Mouse (Mus musculus): Measurements from ENCODE around the gene Pou3f4.
"Not testable (repeated sequence)": the region's sequence is repeated elsewhere in the genome, so short reads cannot be mapped to it uniquely, and the experiment has no call there.

Pou3f4 gene

GRCm38 (mm10) chrX:110814151-110814571 is at the start of gene Pou3f4:
Gene Pou3f4, plus strand, starts transcription at chrX:110814280.
- no peak for DNase-seq (ENCODE audit: low read depth, low spot score)

- no peak for DNase-seq (ENCODE audit: low read depth, low spot score)
Observed at GRCm38 (mm10) chrX:110765939-110766338, 48.1 kb upstream of the Pou3f4 start.

DNA sequence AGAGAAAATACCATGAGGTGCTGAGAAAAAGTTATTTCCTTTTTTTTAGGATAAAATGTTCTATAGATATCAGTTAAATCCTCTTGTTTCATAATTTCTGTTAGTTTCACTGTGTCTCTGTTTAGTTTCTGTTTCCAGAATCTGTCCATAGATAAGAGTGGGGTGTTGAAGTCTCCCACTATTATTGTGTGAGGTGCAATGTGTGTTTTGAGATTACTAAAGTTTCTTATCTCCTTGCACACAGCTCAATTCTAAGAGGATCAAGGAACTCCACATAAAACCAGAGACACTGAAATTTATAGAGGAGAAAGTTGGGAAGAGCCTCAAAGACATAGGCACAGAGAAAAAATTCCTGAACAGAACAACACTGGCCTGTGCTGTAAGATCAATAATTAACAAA is 39.3 kb upstream of the Pou3f4 start:
- DNase-seq (ENCODE audit: low read depth, low spot score), result not testable (repeated sequence)

DNA sequence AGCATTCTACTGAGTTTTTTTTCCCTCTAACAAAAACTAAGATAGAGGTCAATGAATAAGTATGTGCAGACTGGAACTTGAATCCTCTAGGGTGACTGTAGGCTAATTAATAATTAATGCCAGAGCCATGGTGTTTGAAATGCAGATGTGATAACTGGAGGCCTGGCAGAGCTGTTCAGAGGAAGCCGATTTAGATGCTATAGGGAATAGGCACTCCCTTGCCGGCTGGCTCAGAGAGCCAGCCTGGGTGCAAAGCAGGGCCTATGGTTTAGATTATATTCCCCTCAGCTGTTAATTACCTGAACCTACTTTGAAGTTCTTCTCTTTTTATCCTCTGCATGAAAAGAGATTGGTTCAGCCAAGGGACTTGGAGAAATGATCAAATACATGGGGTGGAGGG is 11.6 kb upstream of the Pou3f4 start:
- DNase-seq (ENCODE audit: low read depth, low spot score), result no peak

DNA sequence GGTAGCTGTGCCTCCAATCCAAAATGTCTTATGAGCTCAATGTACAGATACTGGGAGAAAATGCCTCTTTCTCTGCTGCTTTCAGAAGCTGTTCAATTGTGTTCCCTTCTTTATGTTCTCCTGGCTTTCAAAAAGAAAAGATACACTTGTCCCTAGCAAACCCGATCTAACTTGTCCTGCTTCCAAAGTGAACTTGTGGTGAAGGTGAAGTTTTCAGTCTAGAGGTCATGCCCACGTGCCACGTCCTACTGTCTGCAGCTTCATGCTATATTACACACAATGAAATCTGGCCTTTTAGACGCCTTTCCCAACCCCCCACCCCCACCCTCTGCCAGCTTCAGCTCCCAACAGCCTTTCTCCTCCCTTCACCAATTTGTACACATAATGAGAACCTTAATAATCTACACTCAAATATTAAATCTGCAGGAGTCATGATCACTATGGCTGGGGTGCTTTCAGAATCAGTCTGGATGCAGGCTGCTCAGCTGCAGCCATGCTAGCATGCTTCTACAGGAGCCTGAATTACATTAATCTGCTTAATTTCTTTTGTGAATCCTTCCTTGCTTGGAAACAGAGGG is 4.0 kb upstream of the Pou3f4 start:
- DNase-seq (ENCODE audit: low read depth, low spot score), result no peak

GRCm38 (mm10) chrX:110810753-110811506 is 3.1 kb upstream of the Pou3f4 start:
- no peak for DNase-seq (ENCODE audit: low read depth, low spot score)

DNA sequence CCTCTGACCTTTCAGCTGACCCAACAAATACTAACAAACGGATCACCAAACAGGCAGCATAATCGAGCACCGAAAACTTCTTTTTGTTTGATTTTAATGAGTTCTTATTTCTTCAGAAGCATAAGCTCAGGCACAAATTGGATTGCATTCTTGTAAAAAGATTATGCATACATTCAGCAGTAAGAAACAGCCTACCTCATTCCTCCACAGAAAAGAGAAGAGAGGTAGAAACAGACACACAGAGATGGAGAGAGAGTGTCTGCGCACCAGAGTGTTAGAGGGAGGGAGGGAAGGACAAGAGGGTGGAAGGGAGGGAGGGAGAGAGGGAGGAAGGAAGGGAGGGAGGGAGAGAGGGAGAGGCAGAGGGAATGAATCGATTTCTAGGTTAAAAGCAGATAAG is 2.0 kb upstream of the Pou3f4 start:
- DNase-seq (ENCODE audit: low read depth, low spot score), result no peak

DNA sequence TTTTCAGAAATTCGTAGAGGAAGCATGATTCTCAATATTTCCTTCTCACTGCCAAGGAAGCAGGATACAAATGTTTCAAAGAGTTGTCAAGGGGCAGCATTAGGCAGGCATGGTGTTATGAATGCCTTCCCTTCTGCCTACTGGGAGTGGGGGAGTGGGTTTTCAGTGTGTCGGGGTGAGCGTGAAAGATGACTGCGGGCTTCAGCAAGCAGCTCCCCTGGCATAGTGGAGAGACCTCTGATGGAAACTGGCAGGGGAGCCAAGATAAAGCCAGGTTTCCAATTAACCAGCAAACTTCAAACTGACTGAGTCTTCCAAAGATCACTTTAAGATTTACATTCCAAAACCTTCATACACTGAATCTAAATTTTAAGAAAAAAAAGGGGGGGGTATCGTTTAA is 679 bp upstream of the Pou3f4 start:
- no peak for DNase-seq (ENCODE audit: low read depth, low spot score)

GRCm38 (mm10) chrX:110814592-110815548 is 790 bp downstream of the Pou3f4 start:
- no peak for DNase-seq (ENCODE audit: low read depth, low spot score)

- DNase-seq (ENCODE audit: low read depth, low spot score), result no peak
Observed at GRCm38 (mm10) chrX:110815549-110815930, 1.5 kb downstream of the Pou3f4 start.

DNA sequence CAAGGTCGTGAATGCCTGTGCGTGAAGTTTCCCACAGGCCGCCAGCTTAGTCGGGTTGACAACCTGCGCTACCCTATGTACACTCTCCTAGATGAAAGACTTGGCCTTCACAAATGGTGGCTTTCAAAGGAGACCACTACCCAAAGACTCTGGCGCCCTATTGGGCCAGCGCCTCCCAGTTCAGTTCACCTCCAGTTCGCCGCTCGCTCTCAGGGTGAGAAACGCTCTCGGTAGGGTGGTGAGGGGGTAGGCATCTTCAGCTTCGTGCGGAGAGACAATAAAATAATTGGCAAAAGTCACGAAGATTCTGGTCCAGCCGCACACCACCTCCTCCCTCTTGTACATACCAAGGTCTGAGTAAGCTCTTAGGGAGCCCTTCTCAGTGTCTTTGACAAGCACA is 2.5 kb downstream of the Pou3f4 start:
- DNase-seq (ENCODE audit: low read depth, low spot score), result no peak

GRCm38 (mm10) chrX:110817211-110817610 is 3.1 kb downstream of the Pou3f4 start:
- DNase-seq (ENCODE audit: low read depth, low spot score), result no peak

- no peak for DNase-seq (ENCODE audit: low read depth, low spot score)
Observed at GRCm38 (mm10) chrX:110837450-110837849, 23.4 kb downstream of the Pou3f4 start.

DNA sequence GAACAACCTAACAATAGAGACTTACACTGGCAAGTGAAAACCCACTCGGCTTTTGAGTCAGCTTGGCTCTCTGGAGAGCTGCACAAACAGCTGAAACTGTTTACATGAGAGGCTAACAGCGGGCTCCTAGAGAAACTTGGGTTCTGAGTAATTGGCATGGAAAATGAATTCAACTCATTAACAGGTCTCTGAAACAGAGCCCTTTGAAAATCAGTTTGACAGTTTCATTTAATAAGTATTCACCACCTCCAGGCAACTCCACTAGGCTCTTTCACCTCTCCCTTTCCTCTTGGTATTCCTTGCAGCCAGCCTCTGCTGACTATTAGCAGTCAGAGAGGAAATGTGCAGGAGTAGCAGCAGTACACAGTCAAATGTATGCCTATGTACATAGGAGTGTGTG is 37.2 kb downstream of the Pou3f4 start:
- DNase-seq (ENCODE audit: low read depth, low spot score), result no peak

Data from A20 (cell line).